Mouse (Mus musculus): ENCODE data around the gene Cdon. TPM values are rescaled to one million over a fixed set of nuclear protein-coding genes. Genes with fewer than 3 reads are reported as not detected.

Gene Cdon
- total and polyA plus RNA-seq, 3 experiments = 6.0 to 10.2 (median 9.7) TPM

DNA sequence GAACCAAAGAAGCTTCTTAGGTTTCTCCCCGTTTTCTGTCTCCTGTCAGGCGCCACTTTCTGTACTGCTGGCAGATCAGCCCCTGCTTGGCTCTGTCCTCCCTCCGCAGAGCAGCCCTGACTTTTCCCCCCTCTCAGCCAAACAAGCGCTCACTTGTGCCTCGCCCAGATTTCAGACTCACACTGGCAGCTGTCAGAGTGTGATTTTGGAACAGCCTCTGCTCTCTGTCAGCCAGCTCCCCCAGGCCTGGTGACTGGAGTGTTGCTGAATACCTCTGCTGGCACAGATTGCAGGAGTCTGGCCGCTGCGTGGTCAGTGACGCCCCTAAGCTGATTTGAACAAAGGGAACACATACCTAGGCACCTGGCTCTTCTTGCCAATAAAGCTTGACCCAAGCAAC is 87.3 kb downstream of the Cdon start:
- DNase-seq = peak; percentile 67 to 85
- no peak overlapping the region for H3K9ac ChIP-seq (ENCODE audit: low read depth, low read length)
- no peaks in the 10 kb centered on the region for H3K27me3 ChIP-seq (ENCODE audit: control insufficient read depth, insufficient read depth, low read length)
- H3K36me3 ChIP-seq (ENCODE audit: control insufficient read depth, insufficient read depth, low read length) = no peaks in the 10 kb centered on the region
- no peaks in the 10 kb centered on the region for H3K79me2 ChIP-seq (replicated peaks; ENCODE audit: control insufficient read depth, insufficient read depth, low read length)
- TF ChIP-seq POLR2A (IDR thresholded peaks at IDR 0.05; ENCODE audit: insufficient read depth, low read depth, low read length) = no peak
- peak; percentile 73 for TF ChIP-seq EP300 (IDR thresholded peaks at IDR 0.05; ENCODE audit: insufficient read depth, low read depth, low read length)
- no peak for TF ChIP-seq CTCF (IDR thresholded peaks at IDR 0.05)
- no peak overlapping the region for H3K4me3 ChIP-seq
- intact Hi-C loops (cut with DNase I) = loop anchor here (5.0 kb wide), 1 partner anchor 86 kb away; the partner anchor contains the start of gene Cdon
- no peaks in the 10 kb centered on the region for H3K4me1 ChIP-seq (ENCODE audit: control insufficient read depth, insufficient read depth, low read length)
- 26% methylated on average over 8 of the region's 8 CpGs for WGBS
- H3K27ac ChIP-seq = peak overlapping the region; percentile 71

GRCm38 (mm10) chr9:35513900-35514299 is 93.0 kb downstream of the Cdon start:
- no peak for DNase-seq
- no peak overlapping the region for H3K27ac ChIP-seq
- no peaks in the 10 kb centered on the region for H3K27me3 ChIP-seq (ENCODE audit: control insufficient read depth, insufficient read depth, low read length)
- no peaks in the 10 kb centered on the region for H3K36me3 ChIP-seq (ENCODE audit: control insufficient read depth, insufficient read depth, low read length)
- WGBS = 74% methylated on average over 4 of the region's 4 CpGs
- no peaks in the 10 kb centered on the region for H3K4me1 ChIP-seq (ENCODE audit: control insufficient read depth, insufficient read depth, low read length)
- no peak overlapping the region for H3K4me3 ChIP-seq
- intact Hi-C loops (cut with DNase I) = no loop called here
- no peak for TF ChIP-seq POLR2A (IDR thresholded peaks at IDR 0.05; ENCODE audit: insufficient read depth, low read depth, low read length)
- no peak for TF ChIP-seq CTCF (IDR thresholded peaks at IDR 0.05)
- no peak for TF ChIP-seq EP300 (IDR thresholded peaks at IDR 0.05; ENCODE audit: insufficient read depth, low read depth, low read length)
- H3K9ac ChIP-seq (ENCODE audit: low read depth, low read length) = no peak overlapping the region
- H3K79me2 ChIP-seq (replicated peaks; ENCODE audit: control insufficient read depth, insufficient read depth, low read length) = no peaks in the 10 kb centered on the region

- 78% methylated on average over 5 of the region's 5 CpGs for WGBS
- Histone ChIP-seq H3K79me2 (replicated peaks; ENCODE audit: control insufficient read depth, insufficient read depth, low read length) (no peaks in the 10 kb centered on the region), H3K4me3 (no peak overlapping the region), H3K27ac (no peak overlapping the region), H3K36me3 (ENCODE audit: control insufficient read depth, insufficient read depth, low read length) (no peaks in the 10 kb centered on the region), H3K9ac (ENCODE audit: low read depth, low read length) (no peak overlapping the region), H3K27me3 (ENCODE audit: control insufficient read depth, insufficient read depth, low read length) (no peaks in the 10 kb centered on the region), H3K4me1 (ENCODE audit: control insufficient read depth, insufficient read depth, low read length) (no peaks in the 10 kb centered on the region)
- intact Hi-C loops (cut with DNase I) = no loop called here
- no peak for DNase-seq
- no peak for TF ChIP-seq CTCF (IDR thresholded peaks at IDR 0.05)
- no peak for TF ChIP-seq POLR2A (IDR thresholded peaks at IDR 0.05; ENCODE audit: insufficient read depth, low read depth, low read length)
- TF ChIP-seq EP300 (IDR thresholded peaks at IDR 0.05; ENCODE audit: insufficient read depth, low read depth, low read length) = no peak
Measured at GRCm38 (mm10) chr9:35516182-35516581, 95.3 kb downstream of the Cdon start.

- Histone ChIP-seq H3K4me3 (no peak overlapping the region), H3K36me3 (ENCODE audit: control insufficient read depth, insufficient read depth, low read length) (no peaks in the 10 kb centered on the region), H3K79me2 (replicated peaks; ENCODE audit: control insufficient read depth, insufficient read depth, low read length) (no peaks in the 10 kb centered on the region), H3K4me1 (ENCODE audit: control insufficient read depth, insufficient read depth, low read length) (no peaks in the 10 kb centered on the region), H3K27me3 (ENCODE audit: control insufficient read depth, insufficient read depth, low read length) (no peaks in the 10 kb centered on the region), H3K27ac (no peak overlapping the region), H3K9ac (ENCODE audit: low read depth, low read length) (no peak overlapping the region)
- WGBS = 93% methylated on average over 16 of the region's 16 CpGs
- TF ChIP-seq POLR2A (IDR thresholded peaks at IDR 0.05; ENCODE audit: insufficient read depth, low read depth, low read length) (no peak), CTCF (IDR thresholded peaks at IDR 0.05) (no peak), EP300 (IDR thresholded peaks at IDR 0.05; ENCODE audit: insufficient read depth, low read depth, low read length) (no peak)
- DNase-seq = no peak
- intact Hi-C loops (cut with DNase I) = no loop called here
Measured at GRCm38 (mm10) chr9:35516711-35517110, 95.8 kb downstream of the Cdon start.

GRCm38 (mm10) chr9:35518169-35518568 is 97.2 kb downstream of the Cdon start, which contains the start of gene Gm1113:
Gene Gm1113, minus strand, starts transcription at chr9:35518269.
- Histone ChIP-seq H3K9ac (ENCODE audit: low read depth, low read length) (no peak within 1 kb of the TSS), H3K27ac (no peak within 1 kb of the TSS), H3K36me3 (ENCODE audit: control insufficient read depth, insufficient read depth, low read length) (no peaks in the 10 kb centered on the region), H3K27me3 (ENCODE audit: control insufficient read depth, insufficient read depth, low read length) (no peaks in the 10 kb centered on the region), H3K4me3 (no peak within 1 kb of the TSS), H3K4me1 (ENCODE audit: control insufficient read depth, insufficient read depth, low read length) (no peaks in the 10 kb centered on the region; the same call in 1 of the 2 replicates), H3K79me2 (replicated peaks; ENCODE audit: control insufficient read depth, insufficient read depth, low read length) (no peaks in the 10 kb centered on the region)
- TF ChIP-seq EP300 (IDR thresholded peaks at IDR 0.05; ENCODE audit: insufficient read depth, low read depth, low read length) (no peak), POLR2A (IDR thresholded peaks at IDR 0.05; ENCODE audit: insufficient read depth, low read depth, low read length) (no peak), CTCF (IDR thresholded peaks at IDR 0.05) (no peak)
- no peak for DNase-seq
- 86% methylated on average over 3 of the region's 3 CpGs for WGBS
- intact Hi-C loops (cut with DNase I) = no loop called here

DNA sequence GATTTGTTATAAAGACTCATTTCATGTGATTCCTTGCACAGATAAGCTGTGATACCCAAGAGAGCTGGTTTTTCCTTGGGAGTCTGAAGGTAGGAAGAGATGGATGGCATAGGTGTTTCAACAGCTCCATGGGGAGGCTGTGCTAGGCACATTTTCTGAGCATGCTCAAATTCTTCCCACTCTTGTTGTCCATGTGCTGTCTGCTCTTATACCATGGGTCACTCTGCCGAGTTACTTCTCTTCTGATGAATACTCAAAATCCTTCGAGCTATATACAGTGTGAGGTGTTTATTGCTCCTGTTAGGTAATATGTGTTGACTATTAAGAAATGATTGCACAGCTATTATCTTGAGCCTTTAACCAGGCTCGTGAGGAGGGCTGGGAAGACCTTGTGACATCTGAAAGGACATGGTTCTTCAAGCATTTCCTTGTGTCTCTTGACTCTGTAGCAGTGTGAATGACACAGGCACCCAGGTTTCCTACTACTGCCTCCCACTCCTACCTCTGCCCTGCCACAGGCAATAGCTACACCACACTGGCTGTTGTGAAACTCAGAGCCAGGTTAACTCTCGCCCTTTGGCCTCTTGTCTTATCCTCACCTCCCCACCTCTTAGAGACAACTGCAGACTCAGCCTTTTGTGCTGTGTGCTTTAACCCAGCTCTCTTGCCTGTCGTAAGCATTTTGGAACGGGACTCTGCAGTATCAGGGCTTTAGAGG is 99.9 kb downstream of the Cdon start:
- H3K27ac ChIP-seq = no peak overlapping the region
- H3K27me3 ChIP-seq (ENCODE audit: control insufficient read depth, insufficient read depth, low read length) = no peaks in the 10 kb centered on the region
- intact Hi-C loops (cut with DNase I) = loop anchor here (5.0 kb wide), 1 partner anchor 98 kb away; the partner anchor contains the start of gene Cdon
- no peaks in the 10 kb centered on the region for H3K36me3 ChIP-seq (ENCODE audit: control insufficient read depth, insufficient read depth, low read length)
- H3K9ac ChIP-seq (ENCODE audit: low read depth, low read length) = no peak overlapping the region
- no peaks in the 10 kb centered on the region for H3K79me2 ChIP-seq (replicated peaks; ENCODE audit: control insufficient read depth, insufficient read depth, low read length)
- H3K4me1 ChIP-seq (ENCODE audit: control insufficient read depth, insufficient read depth, low read length) = no peaks in the 10 kb centered on the region; the same call in 1 of the 2 replicates
- DNase-seq = no peak
- TF ChIP-seq EP300 (IDR thresholded peaks at IDR 0.05; ENCODE audit: insufficient read depth, low read depth, low read length) (no peak), POLR2A (IDR thresholded peaks at IDR 0.05; ENCODE audit: insufficient read depth, low read depth, low read length) (no peak), CTCF (IDR thresholded peaks at IDR 0.05) (no peak)
- 73% methylated on average over 6 of the region's 6 CpGs for WGBS
- no peak overlapping the region for H3K4me3 ChIP-seq
